Mouse (Mus musculus) myocyte (in vitro differentiated cells): ENCODE results near the gene Dock2. TPM values are rescaled to one million over a fixed set of nuclear protein-coding genes. Genes with fewer than 3 reads are reported as not detected.

ENCODE experiments used
- H3K27me3 ChIP-seq: one replicate; pipeline ENCODE4 v1.6.1; 2011; ENCODE audit not compliant: control insufficient read depth, insufficient read depth, insufficient read length
- H3K36me3 ChIP-seq: one replicate; pipeline ENCODE4 v1.6.1; 2011; ENCODE audit not compliant: control insufficient read depth, insufficient read depth
- H3K4me2 ChIP-seq: one replicate; pipeline ENCODE4 v1.6.1; 2011; ENCODE audit warnings: low read depth, control low read depth
- H3K4me3 ChIP-seq: one replicate; pipeline ENCODE4 v1.5.1; 2011; ENCODE audit warnings: mild to moderate bottlenecking, control low read depth, moderate library complexity
- H3K79me2 ChIP-seq: one replicate; pipeline ENCODE4 v1.6.1; 2011; ENCODE audit not compliant: control insufficient read depth, insufficient read depth
- H3ac ChIP-seq: one replicate; pipeline ENCODE4 v1.6.1; 2011; ENCODE audit not compliant: control insufficient read depth, insufficient read length
- CEBPB ChIP-seq: IDR thresholded peaks from 2 replicates; pipeline ENCODE4 v1.6.1; 2011; ENCODE audit warnings: mild to moderate bottlenecking, moderate library complexity; ENCODE audit not compliant: poor library complexity, insufficient read depth, severe bottlenecking
- E2F4 ChIP-seq: IDR thresholded peaks from one replicate; pipeline ENCODE4 v1.6.1; 2011; ENCODE audit warnings: mild to moderate bottlenecking, control low read depth, moderate library complexity; ENCODE audit not compliant: insufficient read depth
- MAX ChIP-seq: IDR thresholded peaks from one replicate; pipeline ENCODE4 v1.6.1; 2011; ENCODE audit warnings: low read depth, mild to moderate bottlenecking, control low read depth
- MYOD1 ChIP-seq, 3 experiments: IDR thresholded peaks; one replicate each; pipeline ENCODE4 v1.6.1; 2011; ENCODE audit warnings: control low read depth in 2 of 3, low read depth in 2 of 3, mild to moderate bottlenecking in 2 of 3, moderate library complexity in 1 of 3; ENCODE audit not compliant: insufficient read length in 2 of 3, control insufficient read depth in 1 of 3
- MYOG ChIP-seq, 3 experiments: IDR thresholded peaks; one replicate each; pipeline ENCODE4 v1.6.1; 2011; ENCODE audit warnings: control low read depth in 2 of 3, low read depth in 2 of 3, mild to moderate bottlenecking in 2 of 3; ENCODE audit not compliant: insufficient read length in 2 of 3, control insufficient read depth in 1 of 3, insufficient read depth in 1 of 3
- POLR2A ChIP-seq: IDR thresholded peaks from one replicate; pipeline ENCODE4 v1.6.1; 2011; ENCODE audit warnings: low read depth, mild to moderate bottlenecking, control low read depth, moderate library complexity; ENCODE audit not compliant: insufficient read length
- POLR2AphosphoS2 ChIP-seq: IDR thresholded peaks from one replicate; pipeline ENCODE4 v1.6.1; 2011; ENCODE audit warnings: low read depth, control low read depth; ENCODE audit not compliant: insufficient read length
- REST ChIP-seq: IDR thresholded peaks from one replicate; pipeline ENCODE4 v1.6.1; 2011; ENCODE audit warnings: mild to moderate bottlenecking, control low read depth, moderate library complexity; ENCODE audit not compliant: insufficient read depth, insufficient read length
- SRF ChIP-seq: IDR thresholded peaks from one replicate; pipeline ENCODE4 v1.6.1; 2011; ENCODE audit warnings: low read depth; ENCODE audit not compliant: control insufficient read depth, insufficient read length
- TCF12 ChIP-seq: IDR thresholded peaks from one replicate; pipeline ENCODE4 v1.6.1; 2011; ENCODE audit warnings: mild to moderate bottlenecking, control low read depth; ENCODE audit not compliant: poor library complexity, insufficient read depth, severe bottlenecking
- TCF3 ChIP-seq: IDR thresholded peaks from one replicate; pipeline ENCODE4 v1.6.1; 2011; ENCODE audit warnings: low read depth, control low read depth; ENCODE audit not compliant: insufficient read length
- USF1 ChIP-seq: IDR thresholded peaks from one replicate; pipeline ENCODE4 v1.6.1; 2011; ENCODE audit warnings: low read depth, mild to moderate bottlenecking, control low read depth, moderate library complexity
- polyA plus RNA-seq: library from polyadenylated mRNA; unstranded; fragments of >200 nt; fragmentation: generic; extraction: Trizol; gene quantifications from one replicate; pipeline ENCODE4 v1.2.1, GENCODE M21; 2012; ENCODE audit warnings: missing spikeins

Gene Dock2
- polyA plus RNA-seq, 1 experiment, result not detected

GRCm38 (mm10) chr11:34778351-34778750 is 5.3 kb downstream of the Dock2 start:
- Histone ChIP-seq H3K36me3 (no peaks in the 10 kb centered on the region), H3K4me3 (no peak overlapping the region), H3K79me2 (no peaks in the 10 kb centered on the region), H3ac (no peak overlapping the region), H3K27me3 (no peaks in the 10 kb centered on the region), H3K4me2 (no peak overlapping the region)
- no peak for TF ChIP-seq POLR2AphosphoS2
- TF ChIP-seq MYOG (IDR thresholded peaks at IDR 0.05; ENCODE audit: control insufficient read depth in 1 of 3, insufficient read depth in 1 of 3, insufficient read length in 2 of 3, low read depth in 2 of 3), result no peak
- no peak for TF ChIP-seq CEBPB
- no peak for TF ChIP-seq USF1
- no peak for TF ChIP-seq POLR2A
- no peak for TF ChIP-seq SRF
- no peak for TF ChIP-seq MYOD1 (IDR thresholded peaks at IDR 0.05; ENCODE audit: control insufficient read depth in 1 of 3, insufficient read length in 2 of 3, low read depth in 2 of 3)
- no peak for TF ChIP-seq REST
- TF ChIP-seq TCF3, result no peak
- no peak for TF ChIP-seq E2F4
- no peak for TF ChIP-seq TCF12
- TF ChIP-seq MAX, result no peak

- no peak overlapping the region for H3ac ChIP-seq
- H3K79me2 ChIP-seq, result no peaks in the 10 kb centered on the region
- H3K36me3 ChIP-seq, result no peaks in the 10 kb centered on the region
- TF ChIP-seq SRF, result no peak
- TF ChIP-seq POLR2A, result no peak
- no peak for TF ChIP-seq POLR2AphosphoS2
- TF ChIP-seq MAX, result no peak
- TF ChIP-seq TCF3, result no peak
- no peak for TF ChIP-seq MYOG (IDR thresholded peaks at IDR 0.05; ENCODE audit: control insufficient read depth in 1 of 3, insufficient read depth in 1 of 3, insufficient read length in 2 of 3, low read depth in 2 of 3)
- TF ChIP-seq USF1, result no peak
- no peak for TF ChIP-seq TCF12
- TF ChIP-seq E2F4, result no peak
- TF ChIP-seq REST, result no peak
- TF ChIP-seq CEBPB, result no peak
- TF ChIP-seq MYOD1 (IDR thresholded peaks at IDR 0.05; ENCODE audit: control insufficient read depth in 1 of 3, insufficient read length in 2 of 3, low read depth in 2 of 3), result no peak
- no peak overlapping the region for H3K4me3 ChIP-seq
- H3K27me3 ChIP-seq, result no peaks in the 10 kb centered on the region
- no peak overlapping the region for H3K4me2 ChIP-seq
Observed at GRCm38 (mm10) chr11:34777529-34777928, 6.2 kb downstream of the Dock2 start.

GRCm38 (mm10) chr11:34776054-34776453 is 7.6 kb downstream of the Dock2 start:
- Histone ChIP-seq H3K79me2 (no peaks in the 10 kb centered on the region), H3K27me3 (no peaks in the 10 kb centered on the region)

GRCm38 (mm10) chr11:34774636-34775035 is 9.1 kb downstream of the Dock2 start:
- TF ChIP-seq E2F4 (no peak), REST (no peak), POLR2AphosphoS2 (no peak), MYOD1 (IDR thresholded peaks at IDR 0.05; ENCODE audit: control insufficient read depth in 1 of 3, insufficient read length in 2 of 3, low read depth in 2 of 3) (no peak), POLR2A (no peak), MAX (no peak), CEBPB (no peak), TCF12 (no peak), MYOG (IDR thresholded peaks at IDR 0.05; ENCODE audit: control insufficient read depth in 1 of 3, insufficient read depth in 1 of 3, insufficient read length in 2 of 3, low read depth in 2 of 3) (no peak), SRF (no peak), USF1 (no peak)
- no peaks in the 10 kb centered on the region for H3K79me2 ChIP-seq
- H3K4me3 ChIP-seq, result no peak overlapping the region
- no peak overlapping the region for H3ac ChIP-seq
- no peak overlapping the region for H3K4me2 ChIP-seq
- H3K36me3 ChIP-seq, result no peaks in the 10 kb centered on the region
- H3K27me3 ChIP-seq, result no peaks in the 10 kb centered on the region

More at GRCm38 (mm10) chr11:34776054-34776453, 7.6 kb downstream of the Dock2 start:
- Histone ChIP-seq H3ac (no peak overlapping the region), H3K4me2 (no peak overlapping the region), H3K4me3 (no peak overlapping the region), H3K36me3 (no peaks in the 10 kb centered on the region)
- TF ChIP-seq TCF3 (no peak), USF1 (no peak), E2F4 (no peak), MYOG (IDR thresholded peaks at IDR 0.05; ENCODE audit: control insufficient read depth in 1 of 3, insufficient read depth in 1 of 3, insufficient read length in 2 of 3, low read depth in 2 of 3) (no peak), REST (no peak), MAX (no peak), SRF (no peak), CEBPB (no peak), MYOD1 (IDR thresholded peaks at IDR 0.05; ENCODE audit: control insufficient read depth in 1 of 3, insufficient read length in 2 of 3, low read depth in 2 of 3) (no peak)

GRCm38 (mm10) chr11:34773304-34773895 is 10.3 kb downstream of the Dock2 start:
- Histone ChIP-seq H3K36me3 (no peaks in the 10 kb centered on the region), H3ac (no peak overlapping the region), H3K4me3 (no peak overlapping the region), H3K4me2 (no peak overlapping the region), H3K79me2 (no peaks in the 10 kb centered on the region), H3K27me3 (no peaks in the 10 kb centered on the region)
- TF ChIP-seq REST (no peak), POLR2A (no peak), MAX (no peak), TCF3 (no peak), E2F4 (no peak), USF1 (no peak), MYOG (IDR thresholded peaks at IDR 0.05; ENCODE audit: control insufficient read depth in 1 of 3, insufficient read depth in 1 of 3, insufficient read length in 2 of 3, low read depth in 2 of 3) (no peak), MYOD1 (IDR thresholded peaks at IDR 0.05; ENCODE audit: control insufficient read depth in 1 of 3, insufficient read length in 2 of 3, low read depth in 2 of 3) (no peak), CEBPB (no peak), SRF (no peak), POLR2AphosphoS2 (no peak), TCF12 (no peak)
